Mouse (Mus musculus) subcutaneous adipose tissue, adult 2 months (tissue): ENCODE measurements around the gene Piwil4. TPM values are rescaled to one million over a fixed set of nuclear protein-coding genes. Genes with fewer than 3 reads are reported as not detected.

Experiments
- polyA plus RNA-seq: library from polyadenylated mRNA; depleted of rRNA; stranded (reverse); fragments of >200 nt; gene quantifications from 2 replicates; pipeline ENCODE4 v1.2.3, GENCODE M21; 2012; ENCODE audit warnings: low replicate concordance; rRNA removed

Gene Piwil4
- polyA plus RNA-seq: 0.26 and 1.1 TPM in 2 replicates

DNA sequence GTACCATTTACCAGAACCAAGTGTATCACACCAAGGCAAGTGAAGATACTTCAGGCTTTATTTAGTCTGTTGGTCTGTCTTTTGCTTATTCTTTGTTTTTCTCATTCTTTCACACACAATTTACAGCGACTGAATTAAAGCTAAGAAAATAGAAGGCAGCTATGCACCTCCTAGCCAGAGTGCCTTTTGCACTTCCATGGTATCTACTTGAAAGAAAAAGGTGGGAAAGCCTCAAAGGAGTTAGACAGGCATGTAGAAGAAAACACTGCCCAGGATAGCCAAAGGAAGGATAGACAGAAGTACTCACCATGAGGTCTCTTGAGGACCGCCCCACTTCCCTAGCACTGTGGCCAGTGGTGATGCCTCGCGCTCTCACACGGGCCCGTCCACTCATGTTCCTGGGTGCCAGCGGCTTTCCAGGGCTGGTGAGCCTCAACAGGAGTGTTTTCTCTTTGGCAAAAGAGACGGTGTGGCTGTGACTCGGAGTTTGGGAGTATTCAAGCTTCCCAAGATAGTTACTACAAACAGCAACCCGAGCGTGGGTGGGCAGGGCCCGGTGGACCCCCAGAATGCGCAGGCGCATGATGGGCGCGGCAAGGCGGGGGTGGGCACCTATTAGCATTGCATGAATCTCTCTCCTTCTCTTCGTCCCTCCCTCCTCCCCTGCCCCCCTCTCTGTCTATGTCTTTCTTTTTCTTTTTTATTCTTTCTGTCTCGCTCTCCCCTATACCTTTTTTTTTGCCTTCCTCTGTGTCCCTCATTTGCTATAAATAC is at the start of gene Piwil4:
TSS of gene Piwil4 (minus strand) at position 583 of the 774 bp plus-strand sequence.

GRCm38 (mm10) chr9:14784039-14785002 is 43.8 kb upstream of the Piwil4 start, which contains the start of the genes Mre11a and Ankrd49:
Gene Mre11a (plus strand): TSS chr9:14784654.
Gene Ankrd49 (minus strand): TSS chr9:14784856.

DNA sequence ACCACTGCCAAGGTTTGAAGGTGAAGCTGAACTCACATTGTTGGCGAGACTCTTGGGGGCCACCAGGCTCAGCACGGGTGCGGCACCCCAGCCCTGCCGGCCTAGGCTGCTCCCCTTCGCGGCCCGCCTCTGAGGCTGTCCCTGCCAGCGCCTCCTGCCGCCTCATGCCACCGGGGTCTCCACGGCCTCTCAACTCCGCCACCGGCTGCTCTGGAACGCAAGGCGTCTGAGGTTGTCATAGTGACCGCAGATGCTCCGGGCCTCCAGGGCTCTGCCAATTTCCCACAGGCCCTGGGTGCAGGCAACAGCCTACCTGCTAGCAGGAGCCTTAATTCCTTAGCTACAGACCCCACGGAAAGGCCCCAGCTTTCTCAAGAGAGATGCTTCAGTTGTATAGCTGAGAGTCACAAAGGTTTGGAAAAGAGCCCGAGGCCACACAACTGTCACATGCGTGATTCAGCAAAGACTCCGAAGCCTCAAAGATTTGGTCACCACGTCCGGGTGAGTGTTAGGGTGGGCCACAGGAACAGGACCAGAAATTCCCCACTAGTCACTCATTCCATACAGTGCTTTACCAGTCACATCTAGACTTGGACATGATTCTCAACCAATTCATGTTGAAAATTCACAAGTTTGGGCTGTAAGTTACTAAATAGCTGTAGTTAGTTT is 30.4 kb upstream of the Piwil4 start, which contains the start of gene 1700012B09Rik:
TSS of gene 1700012B09Rik (minus strand) at position 228 of the 669 bp plus-strand sequence.

GRCm38 (mm10) chr9:14752001-14752522 is 11.5 kb upstream of the Piwil4 start, which contains the start of gene Fut4:
Gene Fut4 (minus strand): TSS chr9:14752393.

Other genes with a start within 250 kb of the Piwil4 start
- 0.13 and 0.45 TPM in 2 replicates for gene Kdm4d, start 240.3 kb downstream of the Piwil4 start, polyA plus RNA-seq
- gene Cwc15, start 240.1 kb downstream of the Piwil4 start, polyA plus RNA-seq: 16.8 and 22.7 TPM in 2 replicates
- 67.5 and 91.8 TPM in 2 replicates for gene Amotl1, start 95.7 kb downstream of the Piwil4 start, polyA plus RNA-seq
- 0.57 and 4.3 TPM in 2 replicates for gene Fut4, start 11.7 kb upstream of the Piwil4 start, polyA plus RNA-seq
- not detected in 2 replicates for gene 1700012B09Rik, start 30.3 kb upstream of the Piwil4 start, polyA plus RNA-seq
- gene Mre11a, start 43.9 kb upstream of the Piwil4 start, polyA plus RNA-seq: 3.6 and 8.0 TPM in 2 replicates
- 5.4 and 11.4 TPM in 2 replicates for gene Ankrd49, start 44.1 kb upstream of the Piwil4 start, polyA plus RNA-seq
- 0.03 and 1.7 TPM in 2 replicates for gene Gpr83, start 119.5 kb upstream of the Piwil4 start, polyA plus RNA-seq
- gene Izumo1r, start 163.2 kb upstream of the Piwil4 start, polyA plus RNA-seq: 0.16 and 0.42 TPM in 2 replicates